Mouse (Mus musculus) layer of hippocampus, adult 9-10 months (tissue): ENCODE data around the gene Lrrc8d.
"Not testable (repeated sequence)": the region's sequence is repeated elsewhere in the genome, so short reads cannot be mapped to it uniquely, and the experiment has no call there.

Experiments used
- DNase-seq: peaks from one replicate; pipeline ENCODE4 v3.0.0; 2022; ENCODE audit warnings: low spot score

Gene Lrrc8d

DNA sequence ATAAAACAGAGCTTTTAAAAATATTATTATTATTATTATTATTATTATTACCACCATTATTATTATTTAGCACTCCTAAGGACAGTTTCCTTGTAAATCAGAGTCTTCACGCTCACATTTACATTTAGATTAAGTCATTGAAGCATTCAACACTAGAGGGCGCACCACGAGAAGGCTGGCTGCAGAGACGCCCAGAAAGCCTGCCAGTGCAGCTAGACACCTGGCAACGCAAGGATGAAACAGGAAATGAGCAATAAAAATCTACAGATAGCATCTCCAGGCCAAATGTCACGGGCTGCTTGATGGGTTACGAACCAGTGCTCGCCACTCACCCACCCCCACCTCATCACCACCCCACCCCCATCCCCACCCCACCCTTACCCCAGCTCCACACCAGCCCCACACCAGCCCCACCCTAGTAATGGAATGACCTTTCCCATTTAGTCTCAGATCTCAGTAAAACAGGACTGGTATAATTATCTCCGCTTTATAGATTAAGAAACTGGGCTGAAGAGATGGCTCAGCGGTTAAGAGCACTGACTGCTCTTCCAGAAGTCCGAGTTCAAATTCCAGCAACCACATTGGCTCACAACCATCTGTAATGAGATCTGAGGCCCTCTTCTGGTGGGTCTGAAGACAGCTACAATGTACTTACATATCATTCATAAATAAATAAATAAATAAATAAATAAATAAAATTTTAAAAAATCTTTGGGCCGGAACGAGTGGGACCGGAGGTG is 14.7 kb upstream of the Lrrc8d start:
- peak; percentile 82 for DNase-seq

DNA sequence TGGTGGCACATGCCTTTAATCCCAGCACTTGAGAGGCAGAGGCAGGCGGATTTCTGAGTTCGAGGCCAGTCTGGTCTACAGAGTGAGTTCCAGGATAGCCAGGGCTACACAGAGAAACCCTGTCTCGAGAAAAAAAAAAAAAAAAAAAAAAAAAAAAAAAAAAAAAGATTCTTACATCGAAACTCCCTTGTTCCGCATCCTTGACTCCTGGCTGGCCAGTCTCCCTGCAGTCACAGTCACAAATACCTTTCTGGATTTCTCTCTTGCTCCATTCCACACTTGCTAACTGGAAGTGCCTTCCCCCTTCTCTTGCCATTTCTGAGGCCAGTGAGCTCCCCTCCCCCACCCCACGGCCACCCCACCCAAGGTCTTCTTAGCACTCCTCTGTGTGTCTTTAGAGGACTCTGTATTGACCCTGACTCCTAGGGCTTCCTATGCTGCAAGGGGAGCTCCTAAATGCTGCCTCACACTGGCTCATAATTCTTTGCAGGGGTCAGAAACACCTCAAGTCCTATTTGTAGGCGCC is 13.9 kb upstream of the Lrrc8d start:
- not testable (repeated sequence) for DNase-seq

DNA sequence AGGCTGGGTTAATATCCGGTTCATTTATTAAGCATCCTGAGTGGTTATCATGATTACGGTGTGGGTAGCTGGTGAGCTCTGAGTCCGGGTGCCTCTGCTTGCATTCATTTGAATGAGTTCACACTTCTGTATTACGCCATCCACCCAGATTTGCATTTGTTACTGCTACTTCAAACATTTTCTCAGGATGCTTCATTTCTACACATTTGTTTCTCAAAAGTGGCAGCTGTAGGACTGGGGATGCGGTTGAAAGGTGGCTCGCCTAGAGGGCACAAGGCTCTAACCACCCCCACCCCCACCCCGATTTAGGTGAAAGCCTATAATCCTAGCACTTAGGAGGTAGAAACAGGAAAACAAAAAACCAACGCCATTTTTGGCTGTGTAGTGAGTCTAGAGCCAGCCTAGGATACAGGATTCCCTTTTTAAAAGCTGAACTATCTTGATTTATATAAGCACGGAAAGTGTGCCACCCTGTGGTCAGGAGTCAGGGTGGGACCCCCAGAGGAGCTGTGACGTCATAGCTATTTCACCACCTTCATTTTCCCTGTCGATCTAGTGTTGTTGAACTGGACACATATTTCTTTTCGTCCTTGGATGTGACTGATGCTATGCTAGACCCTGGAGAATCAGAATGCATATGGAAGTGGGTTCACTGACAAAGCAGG is 13.3 kb upstream of the Lrrc8d start:
- DNase-seq = no peak

DNA sequence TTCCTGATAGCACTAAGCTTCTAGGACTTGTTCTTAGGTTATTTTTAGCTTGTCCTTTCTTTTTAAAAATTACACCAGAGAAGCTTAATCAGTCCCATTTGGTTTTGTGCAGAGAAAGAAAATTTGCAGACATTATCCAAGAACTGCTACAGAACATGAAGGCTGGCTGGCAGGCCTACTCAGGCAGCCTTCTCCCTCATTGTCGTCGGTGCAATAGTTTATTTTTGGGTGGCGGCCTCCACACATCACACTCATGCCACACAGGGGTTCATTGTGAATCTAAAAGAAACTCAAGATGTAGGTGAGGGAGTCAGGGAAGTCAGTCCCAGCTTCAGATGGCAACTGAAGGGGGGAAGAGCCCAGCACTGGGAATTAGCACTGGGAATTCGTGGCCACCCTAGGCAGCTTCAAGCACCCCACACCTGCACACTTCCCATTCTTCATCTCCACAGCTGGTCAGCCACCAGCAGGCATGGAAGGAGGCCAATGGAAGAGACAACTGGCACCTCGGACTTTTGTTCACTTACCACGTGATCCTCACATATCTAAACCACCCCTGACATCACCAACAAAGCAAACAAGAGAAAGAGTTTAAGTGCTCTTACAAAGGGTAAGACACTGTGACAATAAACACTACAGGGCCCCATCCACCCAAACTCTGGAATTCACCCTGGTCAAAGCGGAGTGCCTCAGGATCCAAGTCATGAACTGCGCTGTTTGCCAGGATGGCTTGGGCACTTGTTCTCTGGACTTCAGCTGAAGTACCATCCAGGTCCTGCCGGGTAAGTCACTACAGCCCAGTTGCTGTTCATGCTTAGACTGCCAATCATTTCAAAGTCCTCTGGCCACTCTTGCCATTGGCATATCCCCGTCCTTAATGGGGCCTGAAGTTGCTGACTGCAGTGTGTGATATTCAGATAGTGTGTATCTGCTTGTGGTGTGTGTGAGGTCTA is 9.0 kb upstream of the Lrrc8d start:
- no peak for DNase-seq

DNA sequence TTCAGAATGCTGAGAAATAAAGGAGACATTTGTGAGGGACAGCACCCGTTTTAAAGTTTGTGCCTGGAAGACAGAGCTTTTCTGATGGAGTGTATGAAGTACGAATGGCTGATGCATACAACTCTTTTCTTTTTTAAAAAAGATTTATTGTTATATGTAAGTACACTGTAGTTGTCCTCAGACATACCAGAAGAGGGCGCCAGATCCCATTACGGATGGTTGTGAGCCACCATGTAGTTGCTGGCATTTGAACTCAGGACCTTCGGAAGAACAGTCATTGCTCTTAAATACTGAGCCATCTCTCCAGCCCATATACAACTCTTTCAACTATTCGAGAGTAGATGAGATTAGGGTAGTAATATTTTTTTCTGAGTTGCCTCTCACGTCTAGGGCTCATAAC is 8.1 kb upstream of the Lrrc8d start:
- DNase-seq = no peak

DNA sequence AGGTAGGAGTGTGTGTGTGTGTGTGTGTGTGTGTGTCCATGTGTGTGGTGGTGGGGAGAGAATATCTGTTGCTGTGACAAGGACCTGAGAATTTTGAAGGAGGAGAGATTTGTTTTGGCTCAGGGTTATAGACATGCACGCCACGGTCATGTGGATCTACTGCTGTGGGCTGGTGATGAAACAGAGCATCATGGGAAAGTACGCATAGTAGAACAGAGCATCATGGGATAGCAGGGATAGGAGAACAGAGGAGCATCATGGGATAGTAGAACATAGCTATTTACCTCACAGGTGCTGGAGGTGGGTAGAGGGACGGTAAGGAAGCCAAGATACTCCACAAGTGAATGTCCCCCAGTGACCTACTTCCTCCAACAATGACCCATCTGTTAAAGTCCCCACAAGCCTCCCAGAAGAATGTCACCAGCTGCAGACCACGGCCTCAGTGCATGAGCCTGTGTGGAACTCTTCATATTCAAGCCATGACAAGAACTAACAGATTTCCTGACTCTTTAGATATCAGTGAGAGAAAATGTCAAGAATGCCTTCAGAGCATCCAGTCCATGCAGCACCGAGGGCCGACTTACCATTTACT is 5.3 kb upstream of the Lrrc8d start:
- no peak for DNase-seq

DNA sequence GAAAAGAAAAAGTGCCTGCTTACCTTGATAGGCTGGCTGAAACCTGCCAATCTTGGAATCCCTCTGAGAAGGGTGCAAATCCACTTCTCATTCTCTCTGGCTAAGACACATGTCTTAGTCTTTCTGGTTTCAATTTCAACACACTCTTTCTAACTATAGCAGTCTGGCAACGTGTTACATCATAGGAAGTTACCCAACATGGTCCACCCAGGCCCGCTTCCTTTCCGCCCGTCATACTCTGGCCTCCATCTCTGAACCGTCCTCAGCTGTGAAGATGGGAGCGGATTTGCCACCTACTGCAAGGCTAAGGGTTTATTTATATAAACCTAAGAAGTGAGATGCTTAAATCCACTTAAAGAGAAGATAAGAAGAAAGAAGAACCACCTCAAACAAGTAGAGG is 3.7 kb upstream of the Lrrc8d start:
- no peak for DNase-seq

DNA sequence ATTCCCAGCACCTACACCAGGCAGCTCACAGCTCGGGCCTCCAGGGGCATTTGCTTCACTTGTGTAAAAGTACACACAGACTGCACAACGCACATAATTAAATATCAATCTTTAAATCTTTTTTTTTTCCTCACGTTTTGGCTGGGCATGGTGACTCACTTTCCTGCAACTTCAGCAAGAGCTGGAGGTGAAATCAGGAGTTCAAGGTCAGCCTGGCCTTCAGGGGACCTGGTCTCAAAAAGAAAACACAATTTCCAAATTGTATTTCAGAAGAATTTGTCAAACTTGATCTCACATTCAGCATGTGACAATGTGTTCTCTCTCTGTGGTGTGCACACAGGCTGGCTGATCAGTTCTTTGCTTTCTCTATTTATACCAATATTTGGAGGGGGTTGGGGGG is 1.9 kb upstream of the Lrrc8d start:
- DNase-seq = no peak

DNA sequence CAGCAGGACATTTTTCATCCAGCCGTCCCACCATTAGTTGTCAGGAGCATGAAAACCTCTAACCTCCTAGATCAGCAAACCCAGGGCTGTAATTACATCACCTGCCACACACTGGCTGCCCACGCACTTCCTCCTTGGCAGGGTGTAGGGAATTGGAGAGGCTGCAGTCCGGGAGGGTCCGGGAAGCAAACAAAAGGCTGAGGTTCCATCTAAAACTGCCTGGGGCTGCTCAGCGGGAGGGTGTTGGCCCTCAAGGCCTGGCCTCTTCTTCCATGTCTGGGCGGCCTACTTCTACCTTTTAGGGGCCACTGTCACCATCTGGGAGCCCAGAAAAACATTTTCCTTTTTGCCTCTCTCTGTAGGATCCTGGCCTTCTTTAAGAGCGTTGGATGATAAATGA is 1.1 kb upstream of the Lrrc8d start:
- DNase-seq = no peak

DNA sequence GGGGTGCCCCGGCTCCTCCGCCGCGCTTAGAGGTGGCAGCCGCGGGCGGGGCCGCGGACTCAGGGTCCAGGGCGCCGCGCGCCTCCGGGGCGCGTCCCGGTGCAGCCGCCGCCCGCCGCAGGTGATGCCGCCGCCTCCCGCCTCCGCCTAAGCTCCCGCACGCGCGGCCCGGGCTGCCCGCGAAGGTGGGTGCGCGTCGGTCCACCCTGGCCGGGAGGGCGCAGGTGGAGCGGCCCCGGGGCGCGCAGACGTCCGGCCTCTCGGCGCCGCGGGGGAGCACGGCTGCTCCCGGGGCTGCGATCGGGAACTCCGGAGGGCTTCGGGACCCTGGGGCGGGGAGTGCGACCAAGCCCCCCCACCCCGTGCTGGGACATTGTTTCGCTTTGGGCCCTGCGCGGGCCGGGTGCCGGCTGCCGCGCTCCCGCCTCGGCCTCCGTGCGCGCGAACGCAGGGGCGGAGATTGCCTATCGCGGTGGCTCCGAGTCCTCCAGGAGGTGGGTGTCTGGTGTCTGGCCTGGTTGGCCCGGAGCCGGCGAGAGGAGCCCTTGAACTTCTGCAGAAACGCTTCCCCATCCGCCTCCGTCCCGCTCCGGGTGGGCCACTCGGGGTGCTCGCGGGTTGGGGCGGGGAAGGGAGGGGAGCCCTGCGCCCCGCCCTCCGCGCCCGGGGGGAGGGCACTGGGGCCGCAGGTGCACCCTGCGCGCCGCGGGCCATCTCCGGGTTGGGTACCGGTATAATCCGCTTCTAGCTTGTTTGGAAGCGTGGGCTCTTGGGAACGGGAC is 492 bp downstream of the Lrrc8d start:
- no peak for DNase-seq

DNA sequence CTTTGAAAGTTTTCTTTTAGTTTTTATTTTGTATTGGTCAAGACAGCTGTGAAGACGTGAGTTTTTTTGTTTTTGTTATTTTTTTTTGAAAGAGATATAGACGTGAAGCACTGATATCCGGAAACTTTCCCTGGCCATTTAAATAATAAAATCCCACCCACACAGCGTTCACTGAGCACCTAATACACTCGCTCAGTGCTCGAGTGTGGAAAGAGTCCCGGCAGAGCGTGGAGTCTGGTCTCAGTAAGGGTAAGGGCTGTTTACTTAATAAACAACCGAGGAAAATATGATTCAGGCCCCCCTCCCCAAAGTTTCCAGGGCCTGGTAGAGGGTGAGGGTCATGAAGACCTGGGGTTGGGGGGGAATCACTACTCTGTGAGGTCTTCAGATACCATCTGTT is 1.6 kb downstream of the Lrrc8d start:
- no peak for DNase-seq

DNA sequence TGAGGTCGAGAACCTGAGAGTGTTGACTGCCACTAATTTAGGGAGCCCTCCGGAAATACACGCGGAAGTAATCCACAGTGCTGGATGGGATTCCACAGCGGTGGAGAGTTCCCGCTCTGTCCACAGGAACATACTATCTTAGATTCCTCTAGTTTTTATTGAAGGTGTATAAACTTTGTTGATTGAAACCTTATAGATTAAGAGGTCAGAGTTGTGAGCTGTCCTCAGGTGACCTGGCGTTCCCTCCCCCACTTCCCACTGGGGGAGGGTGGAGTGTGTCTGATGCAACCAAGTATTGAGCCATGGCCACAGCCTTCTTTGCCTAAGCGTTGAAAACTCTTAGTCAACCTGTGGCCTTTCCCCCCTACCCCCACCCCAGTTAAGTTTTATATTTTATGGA is 2.1 kb downstream of the Lrrc8d start:
- DNase-seq = no peak

DNA sequence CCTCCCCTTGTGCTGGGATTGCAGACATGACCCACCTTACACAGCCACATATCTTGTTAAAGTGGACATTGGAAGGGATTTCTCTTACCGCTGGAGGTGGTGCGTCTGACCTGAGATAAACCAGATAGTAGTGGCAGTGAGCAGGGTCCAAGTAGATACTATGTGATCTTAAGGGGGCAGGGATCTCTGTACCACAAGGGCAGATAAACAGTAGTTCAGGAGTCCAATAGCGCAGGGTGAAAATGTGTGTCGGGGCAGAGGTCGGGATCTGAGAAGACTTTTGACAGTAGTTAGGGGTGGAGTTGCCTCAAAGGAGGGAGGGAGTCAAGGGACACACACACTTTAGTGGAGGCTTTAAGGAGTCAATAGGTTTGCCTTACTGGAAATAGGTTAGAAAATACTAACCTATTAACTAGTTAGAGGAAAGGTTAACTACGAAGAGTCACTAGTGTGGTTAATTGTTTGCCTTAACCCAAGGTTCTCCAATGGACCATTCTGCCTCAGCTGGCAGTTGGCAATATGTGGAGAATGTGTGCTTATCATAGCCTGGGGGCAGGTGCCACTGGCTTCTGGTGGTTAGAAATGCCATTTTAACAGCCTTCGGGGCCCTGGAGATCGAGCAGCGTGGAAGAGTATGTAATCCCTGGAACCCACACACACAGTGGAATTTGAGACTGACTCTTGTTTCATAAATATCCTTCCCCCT is 3.0 kb downstream of the Lrrc8d start:
- DNase-seq = no peak

DNA sequence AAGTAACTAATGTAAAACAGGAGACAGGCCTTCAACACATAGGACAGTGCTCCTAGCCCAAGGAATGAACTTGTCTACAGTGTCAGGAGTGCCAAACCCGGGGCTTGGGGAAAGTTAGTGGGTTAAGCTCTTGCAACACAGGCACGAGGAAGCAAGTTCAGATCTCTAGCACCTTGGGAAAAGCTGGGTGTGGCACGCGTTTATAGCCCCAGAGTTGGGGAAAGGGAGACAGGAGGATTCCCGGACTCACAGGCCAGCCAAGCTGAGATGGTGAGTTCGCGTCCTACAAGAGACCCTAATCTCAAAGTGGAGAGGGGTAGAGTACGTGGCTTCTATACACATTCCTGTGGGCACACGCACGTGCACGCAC is 3.5 kb downstream of the Lrrc8d start:
- DNase-seq = no peak

DNA sequence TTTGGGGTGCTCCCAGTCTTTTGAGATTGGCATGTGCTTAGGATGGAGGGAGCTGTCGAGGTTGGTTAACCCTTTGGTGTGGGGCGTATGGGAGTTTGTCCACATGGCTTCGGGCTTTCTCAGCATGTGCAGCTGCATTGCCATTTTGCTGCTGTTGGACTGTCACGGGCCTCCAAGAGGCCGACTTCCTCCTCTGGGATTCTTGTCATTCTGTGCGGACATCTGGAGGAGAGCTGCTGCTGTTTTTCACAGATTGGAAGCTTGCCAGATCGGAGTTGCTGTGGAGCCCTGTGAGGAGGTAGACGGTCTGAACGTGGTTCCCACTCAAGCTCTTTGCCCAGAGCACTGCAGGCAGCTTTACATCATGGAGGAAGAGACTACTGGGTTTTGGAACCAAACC is 4.8 kb downstream of the Lrrc8d start:
- DNase-seq = no peak

DNA sequence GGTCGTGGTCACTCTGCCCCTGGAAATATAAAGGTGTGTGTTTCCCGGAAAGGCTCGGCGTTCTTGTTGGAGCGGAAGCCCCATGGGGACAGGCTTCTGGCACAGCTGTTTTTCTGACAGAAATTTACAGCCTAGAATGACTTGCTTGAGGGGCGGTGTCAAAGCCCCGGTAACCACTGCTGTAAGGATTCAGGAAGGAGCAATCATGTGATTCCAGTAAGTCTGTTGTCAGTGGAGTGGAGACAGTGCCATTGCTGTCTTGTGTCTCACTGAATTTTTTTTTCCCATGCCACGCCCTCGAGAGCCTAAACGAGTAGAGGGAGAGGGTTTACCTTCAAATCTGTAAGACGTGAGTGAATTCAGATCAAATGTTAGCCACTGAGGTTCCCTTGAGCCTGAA is 6.9 kb downstream of the Lrrc8d start:
- no peak for DNase-seq

DNA sequence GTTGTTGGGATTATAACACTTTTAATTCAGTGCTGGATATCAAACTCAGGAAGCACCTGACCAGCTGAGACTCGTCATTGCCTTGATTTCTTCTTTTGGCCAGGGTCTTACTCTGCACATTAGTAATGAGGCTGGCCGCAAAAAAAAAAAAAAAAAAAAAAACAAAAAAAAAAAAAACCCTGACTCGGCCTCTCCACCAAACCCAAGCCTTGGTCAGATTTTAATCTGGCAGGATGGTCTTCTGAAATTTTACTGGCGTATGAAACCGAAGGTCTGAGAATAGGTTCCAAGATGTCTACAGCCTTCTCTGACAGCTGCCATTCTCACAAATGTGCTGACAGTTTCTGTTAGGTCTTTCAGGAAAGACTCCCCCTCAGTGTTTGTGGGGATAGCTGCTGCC is 8.5 kb downstream of the Lrrc8d start:
- no peak for DNase-seq

DNA sequence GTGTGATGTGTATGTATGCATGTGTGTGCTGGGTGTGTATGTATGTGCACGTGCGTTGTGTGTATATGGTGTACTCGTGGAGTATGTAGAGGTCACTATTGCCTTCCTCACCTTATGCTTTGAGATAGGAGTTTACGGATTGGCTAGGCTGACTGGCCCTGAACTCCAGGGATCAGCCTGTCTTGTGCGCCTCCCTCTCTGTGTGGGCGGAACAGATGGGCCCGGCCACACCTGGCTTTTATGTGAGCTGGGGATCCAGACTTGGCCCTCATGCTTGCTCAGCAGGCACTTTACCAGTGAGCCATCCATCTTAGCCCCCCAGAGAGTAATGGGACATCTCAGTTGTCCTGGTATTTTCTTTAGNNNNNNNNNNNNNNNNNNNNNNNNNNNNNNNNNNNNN is 10.7 kb downstream of the Lrrc8d start:
- DNase-seq = no peak

DNA sequence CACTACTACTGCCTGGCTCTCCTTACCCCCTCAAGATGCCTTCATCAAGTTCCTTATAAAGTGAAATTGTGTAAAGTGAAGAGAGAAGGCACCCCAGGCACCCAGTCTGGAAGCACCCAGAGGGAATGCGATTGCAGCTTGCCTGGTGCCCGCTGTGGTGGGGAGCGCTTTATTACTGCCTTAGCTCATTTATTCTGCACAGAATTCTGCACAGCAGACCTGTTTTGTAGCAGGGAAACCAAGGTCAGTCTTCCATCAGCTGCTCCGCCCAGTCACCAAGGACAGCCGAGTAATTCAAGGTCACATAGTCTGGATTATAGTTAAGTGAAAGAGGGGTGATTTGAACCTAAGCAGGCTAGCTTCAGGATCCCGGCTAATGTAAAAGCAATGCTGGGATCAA is 14.7 kb downstream of the Lrrc8d start:
- DNase-seq = no peak

DNA sequence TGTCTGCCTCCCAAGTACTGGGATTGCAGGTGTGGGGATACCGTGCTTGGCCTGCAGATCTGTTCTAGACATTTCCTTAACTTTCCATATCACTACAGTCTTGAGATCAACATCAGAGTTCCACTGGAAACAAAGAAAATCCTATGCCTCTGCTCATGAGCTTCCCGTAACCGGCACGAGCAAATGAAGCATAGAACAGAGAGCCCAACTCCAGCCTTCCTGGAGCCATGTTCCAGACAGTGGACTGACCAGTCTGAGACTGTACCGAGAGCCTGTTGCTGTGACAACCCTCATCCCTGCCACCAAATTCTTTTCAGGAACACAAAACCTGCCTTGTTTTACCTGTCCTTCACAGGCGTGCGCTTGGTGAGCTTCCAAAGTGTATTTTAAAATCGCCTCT is 15.3 kb downstream of the Lrrc8d start:
- no peak for DNase-seq
